Mouse (Mus musculus) kidney, embryonic 15.5 days (tissue): ENCODE results near the gene Atl1. TPM values are rescaled to one million over a fixed set of nuclear protein-coding genes. Genes with fewer than 3 reads are reported as not detected.

Experiments used
- ATAC-seq: fragments of 200-750 bp; cut with Nextera tagmentation; replicated peaks from 2 replicates; pipeline ENCODE4 v1.8.0; 2017; ENCODE audit warnings: moderate TSS enrichment; ENCODE audit not compliant: low FRiP score
- H3K27ac ChIP-seq: fragments of 300-500 bp; sonication (generic); 2 replicates; pipeline ENCODE4 v1.5.1; 2015; ENCODE audit warnings: mild to moderate bottlenecking, inconsistent platforms
- H3K27me3 ChIP-seq: fragments of 300-500 bp; sonication (generic); 2 replicates; pipeline ENCODE4 v1.6.1; 2015; ENCODE audit warnings: inconsistent platforms
- H3K36me3 ChIP-seq: fragments of 300-500 bp; sonication (generic); 2 replicates; pipeline ENCODE4 v1.6.1; 2015; ENCODE audit warnings: inconsistent platforms
- H3K4me1 ChIP-seq: fragments of 300-500 bp; sonication (generic); 2 replicates; pipeline ENCODE4 v1.6.1; 2015; ENCODE audit warnings: inconsistent platforms
- H3K4me2 ChIP-seq: fragments of 300-500 bp; sonication (generic); 2 replicates; pipeline ENCODE4 v1.6.1; 2015; ENCODE audit warnings: moderate library complexity, mild to moderate bottlenecking, inconsistent platforms
- H3K4me3 ChIP-seq: fragments of 300-500 bp; sonication (generic); replicated peaks from 2 replicates; pipeline ENCODE4 v1.5.1; 2015; ENCODE audit warnings: mild to moderate bottlenecking, inconsistent platforms
- H3K9ac ChIP-seq: fragments of 300-500 bp; sonication (generic); 2 replicates; pipeline ENCODE4 v1.6.1; 2015; ENCODE audit warnings: mild to moderate bottlenecking, inconsistent platforms
- H3K9me3 ChIP-seq: fragments of 300-500 bp; sonication (generic); replicated peaks from 2 replicates; pipeline ENCODE4 v1.6.1; 2016; ENCODE audit warnings: inconsistent platforms
- WGBS: fragments of 180-500 bp; shearing (Covaris S2); methylation state at CpG from one replicate; pipeline ENCODE4 v1.1.7; 2015; ENCODE audit warnings: mixed read lengths; 5-methylcytosine and 5-hydroxymethylcytosine counted together
- polyA plus RNA-seq: library from polyadenylated mRNA; unstranded; fragments of >200 nt; fragmentation: Nextera tagmentation; extraction: Ambion mirVana; gene quantifications from 2 replicates; pipeline ENCODE4 v1.2.1, GENCODE M21; 2015

Atl1 gene
- polyA plus RNA-seq, 1 experiment from 2014 or later: 7.7 TPM

DNA sequence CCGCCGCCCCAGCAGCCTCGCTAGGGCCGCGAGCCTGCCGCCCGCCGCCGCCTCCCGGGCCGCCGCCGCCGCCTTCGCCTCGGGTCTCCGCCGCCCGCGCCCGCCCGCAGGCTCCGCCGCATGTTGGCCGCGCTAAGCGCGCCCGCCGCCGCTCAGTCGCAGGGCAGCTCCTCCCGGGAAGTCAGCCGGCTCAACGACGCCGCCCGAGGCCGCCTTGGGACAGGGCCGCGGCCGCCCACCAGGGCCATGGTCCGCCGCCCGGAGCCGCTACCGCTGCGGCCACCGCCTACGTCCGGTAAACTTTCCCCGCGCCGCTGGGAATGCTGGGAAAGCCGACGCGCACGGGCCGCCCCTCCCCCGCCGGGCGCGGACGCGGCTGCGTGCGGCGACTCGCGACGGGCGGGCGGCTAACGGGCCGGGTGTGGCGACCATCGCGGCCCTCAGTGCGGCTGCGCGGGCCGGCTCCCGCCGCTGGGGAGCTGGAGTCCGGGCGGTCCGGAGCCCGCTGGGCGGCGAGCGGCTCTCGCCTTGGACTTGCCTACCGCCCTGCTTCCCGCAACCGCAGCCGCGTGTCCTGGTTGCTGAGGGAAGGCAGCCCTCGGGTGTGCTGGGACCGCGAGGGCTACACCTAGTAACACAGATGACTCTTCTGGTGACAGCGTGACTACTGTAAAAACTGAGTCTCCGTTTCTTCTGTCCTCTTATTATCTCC is 94.5 kb downstream of the Atl1 start, which contains the start of gene Sav1:
Sav1 (minus strand) TSS at position 217 of the 712 bp plus-strand sequence.
- Histone ChIP-seq H3K9me3 (no peaks in the 10 kb centered on the region), H3K9ac (peak within 1 kb of the TSS; percentile 91), H3K27me3 (no peaks in the 10 kb centered on the region), H3K27ac (peak within 1 kb of the TSS; percentile 90), H3K4me1 (peaks cover 13% of the 10 kb centered on the region), H3K36me3 (peaks cover 25% of the 10 kb centered on the region), H3K4me3 (peak within 1 kb of the TSS; percentile 85), H3K4me2 (peak within 1 kb of the TSS; percentile 78)
- WGBS: under 1% methylated on average over 101 of the region's 102 CpGs
- ATAC-seq: peak; percentile 97

DNA sequence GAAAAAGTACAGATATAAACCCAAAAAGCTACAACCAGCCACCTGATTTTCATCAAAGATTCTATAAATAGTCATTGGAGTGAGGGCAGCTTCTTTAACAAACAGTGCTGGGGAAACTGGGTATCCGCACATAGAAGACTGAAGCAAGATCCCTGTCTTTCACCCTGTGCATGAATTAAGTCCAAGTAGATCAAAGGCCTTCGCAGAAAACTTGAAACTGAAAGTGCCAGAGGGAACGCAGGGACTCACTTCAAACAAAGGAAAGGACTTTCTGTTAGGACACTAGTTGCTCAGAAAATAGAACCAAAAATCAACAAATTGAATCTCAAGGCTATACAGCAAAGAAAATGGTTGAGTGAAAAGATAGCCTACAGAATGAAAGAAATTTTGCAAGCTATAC is 103.0 kb downstream of the Atl1 start:
- Histone ChIP-seq H3K9me3 (no peaks in the 10 kb centered on the region), H3K36me3 (no peaks in the 10 kb centered on the region), H3K4me1 (peaks cover 3% of the 10 kb centered on the region; the same call in 1 of the 2 replicates), H3K4me2 (no peak overlapping the region), H3K27ac (no peak overlapping the region), H3K27me3 (no peaks in the 10 kb centered on the region), H3K9ac (no peak overlapping the region), H3K4me3 (no peak overlapping the region)
- WGBS: 80% methylated on average over 3 of the region's 3 CpGs
- no peak for ATAC-seq

DNA sequence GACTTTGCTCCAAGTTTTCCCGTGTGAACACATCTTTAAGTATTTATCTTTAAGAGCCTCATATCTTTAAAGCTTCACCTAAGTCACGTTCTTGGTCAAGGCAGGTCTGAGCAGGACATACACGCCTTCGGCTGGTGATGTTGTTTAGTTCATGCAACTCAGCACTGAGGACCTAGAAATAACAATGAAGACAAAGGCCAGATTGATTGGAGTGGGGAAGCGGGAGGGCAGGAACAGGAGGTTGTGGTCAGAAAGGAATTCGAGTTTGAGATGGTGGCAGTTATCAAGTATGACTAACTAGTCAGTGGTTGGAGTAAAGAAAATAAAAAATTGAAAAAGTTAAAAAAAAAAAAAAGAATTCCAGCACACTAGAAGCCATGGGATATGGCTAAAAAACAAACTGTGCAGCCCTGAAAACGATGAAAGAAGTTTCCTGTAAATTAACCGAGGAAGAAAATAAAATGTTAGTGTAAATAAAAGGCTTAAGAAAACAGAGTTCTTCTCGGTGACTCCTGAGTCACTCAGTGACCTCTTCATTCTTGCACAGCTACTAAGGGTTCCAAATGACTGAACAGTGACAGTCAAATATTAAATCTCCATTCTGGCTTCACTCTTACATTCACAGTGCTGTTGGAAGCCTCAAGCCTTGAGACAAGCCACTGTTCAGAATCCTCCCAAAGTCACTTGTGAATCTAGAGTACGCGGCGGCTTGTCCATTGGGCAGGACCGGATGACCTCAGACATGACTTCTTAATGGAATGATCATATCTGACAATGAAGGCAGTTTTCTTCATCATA is 106.0 kb downstream of the Atl1 start:
- no peak overlapping the region for H3K4me3 ChIP-seq
- no peaks in the 10 kb centered on the region for H3K36me3 ChIP-seq
- no peaks in the 10 kb centered on the region for H3K9me3 ChIP-seq
- H3K4me2 ChIP-seq: no peak overlapping the region
- no peak overlapping the region for H3K27ac ChIP-seq
- 66% methylated on average over 13 of the region's 13 CpGs for WGBS
- no peaks in the 10 kb centered on the region for H3K27me3 ChIP-seq
- peaks cover 3% of the 10 kb centered on the region; the same call in 1 of the 2 replicates for H3K4me1 ChIP-seq
- no peak for ATAC-seq
- H3K9ac ChIP-seq: no peak overlapping the region

DNA sequence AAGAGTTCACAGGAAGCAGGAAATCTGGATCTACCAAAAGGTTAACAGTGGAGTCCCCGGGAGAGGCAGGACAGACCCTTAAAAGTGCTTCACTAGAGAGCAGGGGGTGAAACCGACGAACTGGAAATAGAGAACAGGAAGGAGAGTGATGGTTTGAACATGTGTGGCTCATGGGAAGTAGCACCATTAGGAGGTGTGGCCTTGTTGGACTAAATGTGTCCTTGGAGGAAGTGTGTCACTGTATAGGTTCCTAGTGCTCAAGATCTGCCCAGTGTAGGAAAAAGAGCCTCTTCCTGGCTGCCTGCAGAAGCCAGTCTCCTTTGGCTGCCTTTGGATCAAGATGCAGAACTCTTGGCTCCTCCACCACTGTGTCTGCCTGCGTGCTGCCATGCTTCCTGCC is 112.7 kb downstream of the Atl1 start:
- no peak for ATAC-seq
- no peaks in the 10 kb centered on the region for H3K27me3 ChIP-seq
- no peak overlapping the region for H3K4me3 ChIP-seq
- H3K9ac ChIP-seq: no peak overlapping the region
- H3K4me2 ChIP-seq: no peak overlapping the region
- H3K36me3 ChIP-seq: no peaks in the 10 kb centered on the region
- 74% methylated on average over 4 of the region's 4 CpGs for whole genome bisulfite sequencing
- no peaks in the 10 kb centered on the region for H3K4me1 ChIP-seq
- no peak overlapping the region for H3K27ac ChIP-seq
- H3K9me3 ChIP-seq: no peaks in the 10 kb centered on the region

DNA sequence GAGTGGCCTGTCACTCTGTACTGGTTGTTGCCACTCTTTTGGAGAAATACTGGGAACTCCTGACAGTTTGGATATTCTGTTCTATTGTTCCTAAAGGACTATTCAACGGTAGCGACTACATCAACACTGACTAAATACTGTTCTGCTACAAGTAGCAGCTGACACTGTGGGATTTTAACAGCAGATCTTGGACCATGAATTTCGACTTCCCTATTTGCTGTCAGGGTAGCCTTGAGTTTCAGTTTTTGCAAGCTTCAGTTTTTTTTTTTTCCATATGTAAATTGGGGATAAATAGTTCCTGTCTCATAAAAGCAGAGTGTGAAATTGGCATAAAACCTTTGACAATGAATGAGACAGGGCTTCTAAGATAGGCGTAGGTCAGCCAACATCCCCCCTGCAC is 117.9 kb downstream of the Atl1 start:
- no peak for ATAC-seq
- Histone ChIP-seq H3K27ac (no peak overlapping the region), H3K9ac (no peak overlapping the region), H3K36me3 (peaks cover 26% of the 10 kb centered on the region), H3K9me3 (no peaks in the 10 kb centered on the region), H3K4me2 (no peak overlapping the region), H3K4me1 (no peaks in the 10 kb centered on the region), H3K4me3 (no peak overlapping the region), H3K27me3 (no peaks in the 10 kb centered on the region)
- 97% methylated on average over 4 of the region's 4 CpGs for WGBS

DNA sequence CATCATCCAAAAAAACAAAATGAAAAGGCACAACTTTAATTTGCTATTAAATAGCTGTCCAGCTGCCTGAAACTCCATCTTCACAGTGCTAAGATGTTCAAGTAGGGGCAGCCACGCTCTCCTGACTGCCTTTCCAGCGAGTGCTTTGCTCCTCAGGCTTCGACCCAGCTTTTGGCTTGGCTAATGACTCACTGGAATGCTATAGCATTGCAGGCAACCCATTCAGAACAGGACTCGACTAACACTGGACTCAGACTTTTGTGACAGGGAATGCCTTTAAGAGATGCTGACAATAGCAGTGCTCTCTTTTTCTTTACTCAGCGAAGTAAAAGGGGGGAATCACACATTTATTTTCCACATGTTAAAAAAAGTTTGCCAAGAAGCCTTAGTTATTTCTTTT is 119.3 kb downstream of the Atl1 start:
- no peak overlapping the region for H3K9ac ChIP-seq
- H3K4me3 ChIP-seq: no peak overlapping the region
- H3K27ac ChIP-seq: no peak overlapping the region
- no peaks in the 10 kb centered on the region for H3K4me1 ChIP-seq
- H3K9me3 ChIP-seq: no peaks in the 10 kb centered on the region
- no peaks in the 10 kb centered on the region for H3K27me3 ChIP-seq
- ATAC-seq: no peak
- H3K4me2 ChIP-seq: no peak overlapping the region
- H3K36me3 ChIP-seq: peaks cover 33% of the 10 kb centered on the region
- WGBS: 68% methylated on average over 5 of the region's 5 CpGs

DNA sequence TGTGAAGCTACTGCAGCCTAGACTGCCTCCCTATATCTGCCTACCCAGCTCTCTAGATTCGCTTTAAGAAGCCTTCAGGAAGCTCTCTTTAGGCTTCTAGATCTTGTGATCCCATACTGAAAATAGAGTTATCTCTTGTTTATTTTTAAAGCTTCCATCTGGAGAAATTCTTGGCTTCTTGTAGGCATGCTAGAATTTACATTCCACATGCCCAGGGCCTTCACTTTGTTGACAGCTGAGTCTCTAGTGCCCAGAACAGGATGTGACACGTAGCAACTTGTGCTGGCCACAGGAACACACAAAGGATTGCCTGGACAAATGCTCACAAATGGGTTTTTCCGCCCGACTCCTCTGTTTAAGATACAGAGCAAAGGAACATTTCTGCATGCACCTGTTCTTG is 123.5 kb downstream of the Atl1 start:
- Histone ChIP-seq H3K4me2 (no peak overlapping the region), H3K9ac (no peak overlapping the region), H3K4me3 (no peak overlapping the region), H3K36me3 (peaks cover 62% of the 10 kb centered on the region), H3K27ac (no peak overlapping the region), H3K4me1 (no peaks in the 10 kb centered on the region), H3K27me3 (no peaks in the 10 kb centered on the region), H3K9me3 (no peaks in the 10 kb centered on the region)
- ATAC-seq: no peak
- WGBS: 80% methylated on average over 4 of the region's 4 CpGs

Other genes starting within 250 kb of the Atl1 start
- gene Sos2, start 210.8 kb upstream of the Atl1 start, polyA plus RNA-seq: 8.7 and 9.1 TPM in 2 replicates
- 22.3 TPM in 2 replicates for gene L2hgdh, start 167.7 kb upstream of the Atl1 start, polyA plus RNA-seq
- gene Atp5s, start 167.7 kb upstream of the Atl1 start, polyA plus RNA-seq: 30.7 and 31.0 TPM in 2 replicates
- gene Cdkl1, start 101.3 kb upstream of the Atl1 start, polyA plus RNA-seq: 21.4 and 24.7 TPM in 2 replicates
- gene Map4k5, start 586 bp downstream of the Atl1 start, polyA plus RNA-seq: 34.3 and 36.9 TPM in 2 replicates
- gene Sav1, start 94.4 kb downstream of the Atl1 start, polyA plus RNA-seq: 7.1 and 9.2 TPM in 2 replicates
- 13.5 and 13.9 TPM in 2 replicates for gene Nin, start 221.1 kb downstream of the Atl1 start, polyA plus RNA-seq